Mouse (Mus musculus) MEL (cell line): ENCODE results near the gene Tril. TPM values are rescaled to one million over a fixed set of nuclear protein-coding genes. Genes with fewer than 3 reads are reported as not detected.

Experiments used
- DNase-seq: peaks from one replicate; pipeline ENCODE4 v3.0.0; 2011; ENCODE audit warnings: low read depth, low spot score
- H3K27ac ChIP-seq: 2 replicates; pipeline ENCODE4 v1.5.1; 2012; ENCODE audit warnings: low read depth, mild to moderate bottlenecking, control low read depth, low read length, moderate library complexity; ENCODE audit not compliant: control insufficient read depth
- H3K27me3 ChIP-seq, 2 experiments: fragments of 150-350 bp in 1 of 2; sonication (generic) in 1 of 2; 2 replicates each; pipeline ENCODE4 v1.6.1; 2012; ENCODE audit warnings: low read length in 2 of 2, mild to moderate bottlenecking in 2 of 2, improper control_type of control experiment in 1 of 2, moderate library complexity in 1 of 2; ENCODE audit not compliant: insufficient read depth in 2 of 2, control insufficient read depth in 1 of 2
- H3K36me3 ChIP-seq, 2 experiments: 2 replicates each; pipeline ENCODE4 v1.6.1; 2012 to 2014; ENCODE audit warnings: low read length in 2 of 2, improper control_type of control experiment in 1 of 2, inconsistent platforms in 1 of 2, mild to moderate bottlenecking in 1 of 2; ENCODE audit not compliant: insufficient read depth in 2 of 2, control insufficient read depth in 1 of 2
- H3K4me1 ChIP-seq, 2 experiments: fragments of 150-350 bp in 1 of 2; sonication (generic) in 1 of 2; 2 replicates each; pipeline ENCODE4 v1.6.1; 2012; ENCODE audit warnings: low read length in 2 of 2, improper control_type of control experiment in 1 of 2, mild to moderate bottlenecking in 1 of 2; ENCODE audit not compliant: insufficient read depth in 2 of 2, control insufficient read depth in 1 of 2
- H3K4me3 ChIP-seq, 2 experiments: fragments of 150-350 bp in 1 of 2; sonication (generic) in 1 of 2; 2 replicates each; pipeline ENCODE4 v1.5.1; 2012; ENCODE audit warnings: low read depth in 2 of 2, low read length in 2 of 2, mild to moderate bottlenecking in 2 of 2, moderate library complexity in 2 of 2, control low read depth in 1 of 2, improper control_type of control experiment in 1 of 2; ENCODE audit not compliant: control insufficient read depth in 1 of 2, insufficient read depth in 1 of 2
- H3K79me2 ChIP-seq: 2 replicates; pipeline ENCODE4 v1.6.1; 2012; ENCODE audit warnings: mild to moderate bottlenecking, low read length, moderate library complexity; ENCODE audit not compliant: control insufficient read depth, poor library complexity, insufficient read depth
- H3K9ac ChIP-seq: 2 replicates; pipeline ENCODE4 v1.6.1; 2012; ENCODE audit warnings: low read depth, mild to moderate bottlenecking, control low read depth, low read length, moderate library complexity; ENCODE audit not compliant: control insufficient read depth, poor library complexity, severe bottlenecking
- H3K9me3 ChIP-seq: fragments of 150-350 bp; sonication (generic); replicated peaks from 2 replicates; pipeline ENCODE4 v1.6.1; 2012; ENCODE audit warnings: mild to moderate bottlenecking, low read length, improper control_type of control experiment, moderate library complexity; ENCODE audit not compliant: insufficient read depth
- BHLHE40 ChIP-seq: IDR thresholded peaks from 2 replicates; pipeline ENCODE4 v1.6.1; 2012; ENCODE audit warnings: low read depth, mild to moderate bottlenecking, inconsistent platforms, low read length, improper control_type of control experiment, borderline replicate concordance
- CHD2 ChIP-seq: IDR thresholded peaks from 2 replicates; pipeline ENCODE4 v1.6.1; 2011; ENCODE audit warnings: low read length, improper control_type of control experiment
- GABPA ChIP-seq: IDR thresholded peaks from 2 replicates; pipeline ENCODE4 v1.6.1; 2012; ENCODE audit warnings: low read depth, mild to moderate bottlenecking, inconsistent platforms, low read length, improper control_type of control experiment, moderate library complexity
- HCFC1 ChIP-seq: IDR thresholded peaks from 2 replicates; pipeline ENCODE4 v1.6.1; 2012; ENCODE audit warnings: low read depth, mild to moderate bottlenecking, inconsistent platforms, low read length, improper control_type of control experiment, moderate library complexity
- KAT2A ChIP-seq: conservative IDR thresholded peaks from 2 replicates; pipeline ENCODE4 v1.6.1; 2012; ENCODE audit warnings: low read depth, low read length, improper control_type of control experiment, inconsistent platforms
- MAFK ChIP-seq: IDR thresholded peaks from 2 replicates; pipeline ENCODE4 v1.6.1; 2011; ENCODE audit warnings: low read depth, mild to moderate bottlenecking, low read length, improper control_type of control experiment, borderline replicate concordance
- MAX ChIP-seq: IDR thresholded peaks from 2 replicates; pipeline ENCODE4 v1.6.1; 2011; ENCODE audit warnings: low read length, improper control_type of control experiment
- MXI1 ChIP-seq: IDR thresholded peaks from 2 replicates; pipeline ENCODE4 v1.6.1; 2011; ENCODE audit warnings: mild to moderate bottlenecking, low read depth, low read length, improper control_type of control experiment
- MYB ChIP-seq: IDR thresholded peaks from 2 replicates; pipeline ENCODE4 v1.6.1; 2011; ENCODE audit warnings: mild to moderate bottlenecking, low read depth, low read length, improper control_type of control experiment
- MYC ChIP-seq: IDR thresholded peaks from 2 replicates; pipeline ENCODE4 v1.6.1; 2011; ENCODE audit warnings: low read depth, mild to moderate bottlenecking, low read length, improper control_type of control experiment, moderate library complexity
- NRF1 ChIP-seq: IDR thresholded peaks from 2 replicates; pipeline ENCODE4 v1.6.1; 2014; ENCODE audit warnings: low read depth, mild to moderate bottlenecking, inconsistent platforms, low read length, improper control_type of control experiment, moderate library complexity; ENCODE audit not compliant: poor library complexity, insufficient read depth, severe bottlenecking
- POLR2AphosphoS5 ChIP-seq: IDR thresholded peaks from 2 replicates; pipeline ENCODE4 v1.6.1; 2012; ENCODE audit warnings: low read depth, borderline replicate concordance, mild to moderate bottlenecking, inconsistent platforms, low read length, moderate library complexity, mixed read lengths
- SMC3 ChIP-seq: IDR thresholded peaks from 2 replicates; pipeline ENCODE4 v1.6.1; 2011; ENCODE audit warnings: low read depth, low read length, improper control_type of control experiment
- TCF12 ChIP-seq: IDR thresholded peaks from 2 replicates; pipeline ENCODE4 v1.6.1; 2014; ENCODE audit warnings: low read depth, mild to moderate bottlenecking, inconsistent platforms, low read length, improper control_type of control experiment, moderate library complexity
- UBTF ChIP-seq: IDR thresholded peaks from 2 replicates; pipeline ENCODE4 v1.6.1; 2012; ENCODE audit warnings: low read depth, mild to moderate bottlenecking, inconsistent platforms, low read length, improper control_type of control experiment, moderate library complexity, borderline replicate concordance; ENCODE audit not compliant: insufficient read depth
- USF1 ChIP-seq: IDR thresholded peaks from 2 replicates; pipeline ENCODE4 v1.6.1; 2014; ENCODE audit warnings: low read depth, mild to moderate bottlenecking, inconsistent platforms, low read length, improper control_type of control experiment, moderate library complexity
- USF2 ChIP-seq, 2 experiments: IDR thresholded peaks; 2 replicates each; pipeline ENCODE4 v1.6.1; 2011 to 2012; ENCODE audit warnings: improper control_type of control experiment in 2 of 2, low read length in 2 of 2, borderline replicate concordance in 1 of 2, inconsistent platforms in 1 of 2, low read depth in 1 of 2, mild to moderate bottlenecking in 1 of 2; ENCODE audit not compliant: insufficient read depth in 1 of 2
- ZKSCAN1 ChIP-seq: IDR thresholded peaks from 2 replicates; pipeline ENCODE4 v1.6.1; 2012; ENCODE audit warnings: low read depth, mild to moderate bottlenecking, inconsistent platforms, low read length, improper control_type of control experiment, moderate library complexity
- polyA plus RNA-seq, 2 experiments: library from polyadenylated mRNA; stranded (reverse) in 1 of 2; unstranded in 1 of 2; fragments of >175 nt in 1 of 2; fragments of >200 nt in 1 of 2; gene quantifications; 2 replicates each; pipeline versions ENCODE4 v1.2.1 to v1.2.4; 2012; ENCODE audit warnings: low replicate concordance in 2 of 2, low read depth in 1 of 2; ENCODE audit not compliant: insufficient read length in 2 of 2, insufficient read depth in 1 of 2, missing spikeins in 1 of 2
- total RNA-seq: library from RNA; depleted of rRNA; stranded (reverse); fragments of 300-350 nt; gene quantifications from 2 replicates; pipeline ENCODE4 v1.2.3, GENCODE M21; 2012

Tril gene
- total and polyA plus RNA-seq, 3 experiments: not detected

- no peaks in the 10 kb centered on the region for H3K4me1 ChIP-seq
- H3K9me3 ChIP-seq: no peaks in the 10 kb centered on the region
Observed at GRCm38 (mm10) chr6:53815691-53816090, 4.9 kb downstream of the Tril start.

GRCm38 (mm10) chr6:53814214-53814613 is 6.4 kb downstream of the Tril start:
- Histone ChIP-seq H3K9ac (no peak overlapping the region), H3K27ac (no peak overlapping the region), H3K27me3 (no peaks in the 10 kb centered on the region)
- no peak for DNase-seq
- TF ChIP-seq ZKSCAN1 (no peak), CHD2 (no peak), UBTF (no peak), USF1 (no peak), GABPA (no peak), POLR2AphosphoS5 (no peak), MAFK (no peak), NRF1 (no peak), SMC3 (no peak), BHLHE40 (no peak), KAT2A (no peak), TCF12 (no peak), MXI1 (no peak), HCFC1 (no peak), MAX (no peak), MYC (no peak), USF2 (IDR thresholded peaks at IDR 0.05; ENCODE audit: borderline replicate concordance in 1 of 2, insufficient read depth in 1 of 2, low read depth in 1 of 2, low read length in 2 of 2) (no peak), MYB (no peak)
- TF ChIP-seq, all 39 proteins: peak for 0
- Histone ChIP-seq H3K36me3 (no peaks in the 10 kb centered on the region), H3K9me3 (no peaks in the 10 kb centered on the region), H3K4me1 (no peaks in the 10 kb centered on the region), H3K79me2 (no peaks in the 10 kb centered on the region), H3K4me3 (no peak overlapping the region)

More at GRCm38 (mm10) chr6:53815691-53816090, 4.9 kb downstream of the Tril start:
- no peaks in the 10 kb centered on the region for H3K27me3 ChIP-seq
- H3K4me3 ChIP-seq: no peak overlapping the region
- H3K9ac ChIP-seq: no peak overlapping the region
- DNase-seq: no peak
- H3K27ac ChIP-seq: no peak overlapping the region
- H3K36me3 ChIP-seq: no peaks in the 10 kb centered on the region
- no peak for TF ChIP-seq UBTF
- no peak for TF ChIP-seq MAFK
- no peaks in the 10 kb centered on the region for H3K79me2 ChIP-seq
